Mouse (Mus musculus) liver, embryonic 14.5 days (tissue): Measurements from ENCODE around the gene Tmem223. TPM values are rescaled to one million over a fixed set of nuclear protein-coding genes. Genes with fewer than 3 reads are reported as not detected.
A peak's percentile ranks its signal among the peaks of the same experiment; 100 is the strongest.
"Not testable (repeated sequence)": the region's sequence is repeated elsewhere in the genome, so short reads cannot be mapped to it uniquely, and the experiment has no call there.

ENCODE experiments used
- ATAC-seq: fragments of 200-750 bp; cut with Nextera tagmentation; 2 replicates; pipeline ENCODE4 v1.8.0; 2017; ENCODE audit warnings: moderate number of reproducible peaks, mild to moderate bottlenecking, moderate library complexity; ENCODE audit not compliant: insufficient read depth
- DNase-seq, 3 experiments: peaks; one replicate each; pipeline ENCODE4 v3.0.0-alpha.2; 2012 to 2013; ENCODE audit warnings: low read depth in 3 of 3, low spot score in 3 of 3
- H3K27ac ChIP-seq: fragments of 300-500 bp; sonication (generic); 2 replicates; pipeline ENCODE4 v1.5.1; 2014; ENCODE audit warnings: moderate library complexity, mild to moderate bottlenecking, control low read depth, inconsistent platforms
- H3K27me3 ChIP-seq: fragments of 300-500 bp; sonication (generic); 2 replicates; pipeline ENCODE4 v1.6.1; 2014; ENCODE audit warnings: mild to moderate bottlenecking, low read length, moderate library complexity; ENCODE audit not compliant: control insufficient read depth, insufficient read depth
- H3K36me3 ChIP-seq: fragments of 300-500 bp; sonication (generic); replicated peaks from 2 replicates; pipeline ENCODE4 v1.6.1; 2014; ENCODE audit warnings: low read depth; ENCODE audit not compliant: control insufficient read depth, insufficient read depth
- H3K4me1 ChIP-seq, 2 experiments: fragments of 200-500 bp in 1 of 2; fragments of 300-500 bp in 1 of 2; sonication (generic) in 1 of 2; replicated peaks; 2 replicates each; pipeline ENCODE4 v1.6.1; 2012 to 2014; ENCODE audit warnings: antibody characterized with exemption in 1 of 2, inconsistent platforms in 1 of 2, low read length in 1 of 2; ENCODE audit not compliant: control insufficient read depth in 2 of 2, insufficient read depth in 2 of 2
- H3K4me2 ChIP-seq: fragments of 300-500 bp; sonication (generic); 2 replicates; pipeline ENCODE4 v1.6.1; 2014; ENCODE audit warnings: low read depth, mild to moderate bottlenecking, control low read depth, moderate library complexity
- H3K4me3 ChIP-seq, 2 experiments: fragments of 200-500 bp in 1 of 2; fragments of 300-500 bp in 1 of 2; sonication (generic) in 1 of 2; 2 replicates each; pipeline ENCODE4 v1.5.1; 2012 to 2014; ENCODE audit warnings: low read depth in 2 of 2, low read length in 2 of 2, mild to moderate bottlenecking in 2 of 2, control low read depth in 1 of 2, inconsistent platforms in 1 of 2, moderate library complexity in 1 of 2; ENCODE audit not compliant: insufficient read depth in 1 of 2
- H3K9ac ChIP-seq: fragments of 300-500 bp; sonication (generic); replicated peaks from 2 replicates; pipeline ENCODE4 v1.6.1; 2014; ENCODE audit warnings: mild to moderate bottlenecking, control low read depth, moderate library complexity
- H3K9me3 ChIP-seq: fragments of 300-500 bp; sonication (generic); 2 replicates; pipeline ENCODE4 v1.6.1; 2016; ENCODE audit warnings: low read length, mixed read lengths; ENCODE audit not compliant: control insufficient read depth
- CTCF ChIP-seq: IDR thresholded peaks from 2 replicates; pipeline ENCODE4 v1.5.1; 2016; ENCODE audit warnings: antibody characterized with exemption, low read depth, control low read depth
- EP300 ChIP-seq: IDR thresholded peaks from 2 replicates; pipeline ENCODE4 v1.6.1; 2016; ENCODE audit warnings: antibody characterized with exemption, low read depth
- WGBS: fragments of 180-500 bp; shearing (Covaris S2); extraction: QIAGEN DNeasy Blood & Tissue Kit; methylation state at CpG from one replicate; pipeline ENCODE4 v1.1.7; 2014; ENCODE audit not compliant: insufficient replicate concordance; 5-methylcytosine and 5-hydroxymethylcytosine counted together
- polyA plus RNA-seq, 2 experiments: library from polyadenylated mRNA; depleted of rRNA in 1 of 2; stranded (reverse) in 1 of 2; unstranded in 1 of 2; fragments of >200 nt; fragmentation: Nextera tagmentation in 1 of 2; extraction: Ambion mirVana in 1 of 2; gene quantifications; 2 replicates each; pipeline versions ENCODE4 v1.2.1 to v1.2.3; 2012 to 2014

Tmem223 gene
- polyA plus RNA-seq, 2 experiments: 38.9 to 69.6 TPM

GRCm38 (mm10) chr19:8727495-8728114, 43.2 kb upstream of the Tmem223 start:
- Histone ChIP-seq H3K4me3 (no peak overlapping the region), H3K4me1 (peaks cover 3 to 14% of the 10 kb centered on the region in 2 experiments; a peak in 3 of 4 replicates), H3K9ac (no peak overlapping the region), H3K27me3 (no peaks in the 10 kb centered on the region), H3K9me3 (no peaks in the 10 kb centered on the region), H3K27ac (peak overlapping the region; percentile 25), H3K4me2 (no peak overlapping the region), H3K36me3 (peaks cover 34% of the 10 kb centered on the region)
- ATAC-seq (no peak), DNase-seq (no peak)
- WGBS: 10% methylated on average over 5 of the region's 5 CpGs
- TF ChIP-seq EP300: no peak

- H3K4me3 ChIP-seq, H3K9me3 ChIP-seq, H3K27ac ChIP-seq, DNase-seq, H3K9ac ChIP-seq, H3K4me2 ChIP-seq, ATAC-seq, H3K27me3 ChIP-seq: not testable (repeated sequence)
- H3K4me1 ChIP-seq: peaks cover 3 to 14% of the 10 kb centered on the region in 2 experiments; a peak in 3 of 4 replicates
- peaks cover 34% of the 10 kb centered on the region for H3K36me3 ChIP-seq
- 48% methylated on average over 3 of the region's 3 CpGs for WGBS
Observed at GRCm38 (mm10) chr19:8728335-8729099, 42.3 kb upstream of the Tmem223 start.

- TF ChIP-seq EP300: no peak
- TF ChIP-seq CTCF: no peak
- ATAC-seq: no peak
- peaks cover 15% of the 10 kb centered on the region for H3K36me3 ChIP-seq
Observed at GRCm38 (mm10) chr19:8734334-8734733, 36.5 kb upstream of the Tmem223 start.

GRCm38 (mm10) chr19:8735389-8736159, 35.2 kb upstream of the Tmem223 start, which contains the start of gene Wdr74:
Gene Wdr74, plus strand, starts transcription at chr19:8735827.
- no peaks in the 10 kb centered on the region for H3K27me3 ChIP-seq
- H3K4me1 ChIP-seq: peaks cover 3 to 6% of the 10 kb centered on the region in 2 experiments; a peak in 3 of 4 replicates
- peaks cover 26% of the 10 kb centered on the region for H3K36me3 ChIP-seq
- H3K4me3 ChIP-seq: peak within 1 kb of the TSS; percentile 90 to 98
- TF ChIP-seq EP300: no peak
- TF ChIP-seq CTCF: no peak
- H3K4me2 ChIP-seq: peak within 1 kb of the TSS; percentile 94
- no peaks in the 10 kb centered on the region for H3K9me3 ChIP-seq
- DNase-seq (peak; percentile 76 to 80 (median 79)), ATAC-seq (peak; percentile 88)
- peak within 1 kb of the TSS; percentile 58 for H3K27ac ChIP-seq
- WGBS: under 1% methylated on average over 32 of the region's 32 CpGs
- peak within 1 kb of the TSS; percentile 83 for H3K9ac ChIP-seq

More at GRCm38 (mm10) chr19:8734334-8734733, 36.5 kb upstream of the Tmem223 start:
- Histone ChIP-seq H3K4me2 (no peak overlapping the region), H3K4me1 (peaks cover 2 to 5% of the 10 kb centered on the region in 2 experiments; a peak in 2 of 4 replicates), H3K27me3 (no peaks in the 10 kb centered on the region), H3K27ac (no peak overlapping the region), H3K4me3 (no peak overlapping the region), H3K9ac (no peak overlapping the region), H3K9me3 (no peaks in the 10 kb centered on the region)
- 28% methylated on average over 3 of the region's 3 CpGs for WGBS
- DNase-seq: no peak

- peak overlapping the region; percentile 90 to 98 for H3K4me3 ChIP-seq
- WGBS: 2% methylated on average over 11 of the region's 11 CpGs
- ATAC-seq: peak; percentile 55
- H3K27ac ChIP-seq: peak overlapping the region; percentile 58
- H3K9me3 ChIP-seq: no peaks in the 10 kb centered on the region
- no peak for TF ChIP-seq CTCF
- TF ChIP-seq EP300: no peak
- H3K9ac ChIP-seq: peak overlapping the region; percentile 83
- H3K4me2 ChIP-seq: peak overlapping the region; percentile 94
- no peak for DNase-seq
- H3K36me3 ChIP-seq: peaks cover 29% of the 10 kb centered on the region
- H3K4me1 ChIP-seq: peaks cover 7 to 11% of the 10 kb centered on the region in 2 experiments
- no peaks in the 10 kb centered on the region for H3K27me3 ChIP-seq
Observed at GRCm38 (mm10) chr19:8736160-8736467, 34.7 kb upstream of the Tmem223 start.
